Mouse (Mus musculus) layer of hippocampus, adult 18-20 months (tissue): ENCODE measurements at regions not wholly inside any gene's neighbourhood (a gene's known extent, or its start where the extent isn't known, plus 50 kb on each side); places are given as distances from the start of the nearest gene placed in this dataset.

Experiments
- DNase-seq, 2 experiments: peaks; one replicate each; pipeline ENCODE4 v3.0.0; 2022; ENCODE audit warnings: low spot score in 2 of 2

DNA sequence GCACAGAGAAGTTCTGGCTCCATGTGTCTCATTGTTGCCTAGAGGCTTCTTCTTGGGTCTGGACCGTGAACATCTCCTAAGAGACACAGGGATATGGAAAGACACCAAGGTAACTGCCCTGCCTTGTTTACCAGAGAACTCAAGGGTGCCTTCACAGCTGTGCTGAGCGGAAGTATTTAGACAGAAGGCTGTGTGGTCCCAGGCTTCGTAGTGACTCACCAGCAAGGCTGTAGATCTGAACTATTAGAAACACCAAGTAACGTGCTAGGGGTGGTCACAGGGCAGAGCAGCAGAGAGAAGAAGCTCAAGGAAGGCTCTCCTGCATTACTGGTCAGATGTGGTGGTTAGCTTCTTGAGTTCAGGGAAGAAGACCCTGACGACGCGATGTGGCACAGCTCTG lies 51.6 kb upstream of the Lpp start:
- DNase-seq: no peak

DNA sequence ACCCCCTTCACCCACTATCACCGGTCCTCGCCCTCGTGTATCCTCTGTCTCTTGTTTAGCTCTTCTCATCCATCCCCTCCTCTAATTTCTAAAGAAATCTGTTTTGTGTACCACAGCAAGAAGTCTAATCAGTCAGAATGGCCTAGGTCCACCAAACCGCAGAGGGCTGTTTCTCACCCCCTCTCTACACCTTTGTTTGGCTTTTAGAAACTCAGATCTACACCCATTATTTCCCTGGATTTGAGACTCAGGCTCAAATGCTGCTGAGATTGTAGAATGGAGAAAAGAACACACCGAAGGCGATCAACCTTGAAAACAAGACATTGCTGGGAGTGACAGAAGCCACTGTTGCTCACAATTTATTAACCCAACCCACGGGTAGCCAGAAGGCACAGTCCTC lies 52.7 kb upstream of the Lpp start:
- DNase-seq: no peak

DNA sequence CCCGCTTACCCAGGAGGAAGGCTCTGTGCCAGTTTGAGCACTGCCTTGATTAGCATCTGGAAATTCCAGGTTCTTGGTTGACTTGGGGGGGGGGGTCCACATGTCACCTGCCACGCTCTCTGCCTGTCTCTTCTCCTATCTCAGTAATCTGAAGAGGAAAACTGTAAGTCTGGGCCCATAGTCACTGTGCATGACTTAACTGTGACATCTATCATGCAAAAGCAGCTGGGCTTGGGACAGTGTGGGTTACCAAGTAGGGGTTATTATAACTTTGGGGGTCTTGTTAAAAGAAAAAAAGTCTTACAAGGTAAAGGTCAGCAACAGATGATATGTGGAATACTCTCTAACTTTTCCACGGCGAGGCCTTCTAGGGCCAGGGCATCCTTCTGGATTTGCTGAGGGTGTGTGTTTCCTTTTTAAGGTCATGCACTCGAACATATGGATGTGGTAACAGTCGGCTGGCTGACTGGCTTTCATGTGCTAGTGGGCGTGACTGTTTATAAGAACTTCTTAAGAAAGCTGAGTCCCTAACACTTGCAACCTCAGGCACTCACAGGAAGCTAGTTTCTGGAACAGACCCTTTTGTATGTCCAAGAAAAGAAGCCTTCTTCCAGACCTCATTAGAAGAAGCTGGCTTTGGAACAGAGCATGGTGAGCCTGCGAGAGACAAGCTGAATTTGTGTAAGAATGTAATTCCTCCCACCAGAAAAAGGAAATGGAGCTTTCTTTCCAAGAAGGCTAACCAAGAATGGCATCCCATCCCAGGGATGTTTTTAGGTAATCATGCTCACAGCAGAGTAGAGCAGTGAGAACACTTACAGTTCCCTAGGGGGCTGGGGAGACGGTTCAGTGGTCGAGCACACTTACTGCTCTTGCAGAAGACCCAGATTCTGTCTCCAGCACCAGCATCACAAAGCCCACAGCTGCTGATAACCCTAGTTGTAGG lies 53.7 kb upstream of the Lpp start:
- peak in 1 of 2 experiments; percentile 19 for DNase-seq

DNA sequence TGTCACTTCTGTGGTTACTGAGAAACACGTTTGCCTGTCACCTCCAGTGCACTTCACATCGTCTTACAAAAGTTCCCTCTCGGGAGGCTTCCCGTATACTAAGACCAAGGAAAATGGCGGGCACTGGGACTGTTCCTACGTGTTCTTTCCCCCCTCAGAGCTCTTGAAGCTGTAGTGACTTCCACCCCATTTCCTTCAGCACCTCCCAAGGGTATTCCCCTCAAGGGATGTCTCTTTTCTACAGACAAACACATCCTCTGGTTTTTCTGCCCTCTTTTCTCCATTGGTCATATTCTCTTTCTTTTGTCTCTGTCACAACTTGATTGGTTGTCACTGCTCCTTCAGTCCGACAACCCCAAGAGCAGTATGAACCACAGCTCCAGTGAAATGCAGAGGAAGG lies 54.9 kb upstream of the Lpp start:
- DNase-seq: no peak

DNA sequence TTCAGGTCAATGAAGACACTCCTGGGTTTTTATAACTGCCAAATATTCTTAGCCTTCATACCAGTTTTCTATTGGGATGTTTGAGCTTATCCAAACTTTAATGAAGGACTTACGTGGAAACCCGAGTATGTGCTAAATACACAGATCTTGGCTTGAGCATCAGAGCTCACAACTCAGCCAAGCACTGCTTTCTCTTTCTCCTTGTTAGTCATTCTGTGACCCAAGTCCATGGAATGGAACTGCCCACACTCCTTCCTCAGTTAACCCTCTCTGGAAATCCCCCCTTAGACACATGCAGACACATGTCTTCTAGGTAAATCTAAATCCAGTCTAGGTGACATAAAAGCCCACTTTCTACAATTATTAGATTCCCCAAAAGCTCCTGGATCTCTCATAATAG lies 58.9 kb upstream of the Lpp start:
- no peak for DNase-seq

DNA sequence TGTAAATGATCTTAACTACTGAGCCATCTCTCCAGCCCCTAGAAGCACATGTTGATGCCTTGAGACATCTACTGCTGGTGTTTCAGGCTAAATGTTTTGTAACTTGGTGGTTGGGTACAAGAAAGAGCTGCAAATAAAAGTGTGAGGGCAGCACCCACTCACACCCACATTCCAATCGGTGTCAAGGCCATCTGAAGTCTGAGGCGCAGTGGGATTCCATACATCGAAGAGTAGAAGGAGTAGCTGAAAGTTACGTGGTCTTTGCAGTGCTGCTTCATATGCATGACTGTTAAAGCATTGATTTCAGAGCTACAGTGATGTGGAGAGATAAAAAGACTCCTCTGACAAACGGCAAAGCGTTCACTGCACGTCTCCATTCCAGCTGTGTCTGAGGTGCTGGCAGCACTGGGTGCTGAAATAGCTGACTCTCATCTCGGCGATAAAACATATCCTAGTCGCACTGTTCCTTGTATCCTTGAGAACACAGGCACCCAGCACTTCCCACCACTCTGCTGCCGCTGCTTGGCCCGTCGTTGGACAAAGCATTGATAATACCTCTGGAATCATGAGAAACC lies 61.8 kb upstream of the Lpp start:
- no peak for DNase-seq

DNA sequence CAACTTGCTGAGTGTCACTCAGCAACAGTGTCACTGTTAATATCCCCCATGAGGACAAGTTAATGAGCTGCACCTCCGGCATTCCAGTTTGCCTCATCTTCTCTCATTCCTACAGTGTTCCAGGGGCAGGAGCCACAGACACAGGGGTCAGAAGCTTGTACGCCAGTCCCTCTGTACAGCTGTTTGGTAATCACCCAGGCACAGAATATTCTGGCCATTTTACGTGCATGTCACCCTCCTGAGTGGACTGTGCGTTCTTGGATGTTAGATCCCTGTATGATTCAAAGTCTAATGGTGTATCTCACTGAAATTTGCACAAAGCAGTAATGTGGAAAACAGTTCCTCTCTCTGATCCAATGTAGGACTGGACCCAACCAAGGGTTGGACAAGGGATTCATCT lies 66.7 kb upstream of the Lpp start:
- no peak for DNase-seq

DNA sequence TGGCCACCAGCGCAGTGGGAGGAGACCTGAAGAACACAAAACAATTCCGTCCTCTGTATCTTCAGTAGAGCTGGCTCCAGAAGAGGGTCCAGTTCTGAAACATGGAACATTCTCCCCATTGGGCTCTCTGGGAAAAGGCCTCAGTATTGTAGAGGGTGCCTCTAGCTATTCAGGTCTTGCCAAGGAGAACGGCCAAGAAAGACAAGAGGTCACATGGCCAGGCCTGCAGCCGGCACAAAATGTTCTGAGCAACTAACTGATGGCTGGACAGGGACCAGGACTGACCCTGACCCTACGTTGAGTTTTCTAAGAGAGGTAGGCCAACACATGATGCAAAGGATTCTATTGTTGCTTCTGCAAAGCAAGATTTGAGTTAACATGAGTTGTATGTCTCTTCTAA lies 67.3 kb upstream of the Lpp start:
- peak in 1 of 2 experiments; percentile 63 for DNase-seq

DNA sequence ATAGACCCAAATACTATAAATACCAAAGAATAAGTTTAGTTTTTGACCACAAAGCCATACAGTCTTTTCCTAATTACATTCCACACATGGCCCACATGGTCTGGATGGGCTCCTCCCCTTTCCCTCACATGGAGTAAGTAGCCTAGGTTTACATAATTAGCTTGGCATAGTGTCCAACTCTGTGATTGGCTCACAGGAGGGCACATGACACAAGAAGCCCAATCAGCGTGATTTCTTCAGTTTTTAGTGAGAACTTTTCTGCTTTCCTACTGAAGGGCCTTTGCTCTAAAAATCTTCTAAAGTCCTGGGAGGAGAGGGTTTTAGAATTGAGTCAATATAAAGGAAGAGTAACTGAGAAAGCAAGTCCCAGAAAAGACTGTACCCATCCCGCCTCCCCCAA lies 68.4 kb upstream of the Lpp start:
- DNase-seq: no peak

DNA sequence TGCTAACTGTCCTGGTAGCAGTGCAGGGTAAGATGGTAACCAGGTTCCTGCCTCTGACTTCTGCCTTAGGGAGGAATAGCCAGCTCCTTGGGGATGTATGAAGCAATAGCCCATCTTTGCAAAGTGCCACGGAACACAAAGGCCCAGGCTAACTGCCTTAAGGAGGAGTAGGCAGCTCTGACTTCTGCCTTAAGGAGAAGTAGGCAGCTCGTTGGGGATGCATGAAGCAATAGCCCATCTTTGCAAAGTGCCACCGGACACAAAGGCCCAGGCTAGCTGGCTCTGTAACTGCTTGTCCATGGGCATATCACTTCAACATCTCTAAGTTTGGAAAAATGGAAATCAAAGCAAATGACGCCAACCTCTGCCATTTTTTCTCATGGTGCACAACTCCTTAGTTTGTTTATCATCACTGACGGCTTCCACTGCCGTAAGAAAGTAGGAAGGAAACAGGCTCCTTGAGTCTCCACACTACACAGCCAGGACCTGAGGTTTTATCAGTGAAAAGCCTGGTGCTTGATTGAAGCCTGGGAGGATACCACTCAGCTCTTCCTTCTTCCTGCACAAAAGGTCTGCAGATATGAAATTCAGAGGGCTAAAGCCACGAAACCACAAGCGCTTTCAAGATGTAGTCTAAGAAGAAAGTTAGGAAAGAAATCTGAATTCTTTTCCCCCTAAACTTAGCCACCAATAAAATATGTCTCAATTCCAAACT lies 74.4 kb upstream of the Lpp start:
- no peak for DNase-seq

DNA sequence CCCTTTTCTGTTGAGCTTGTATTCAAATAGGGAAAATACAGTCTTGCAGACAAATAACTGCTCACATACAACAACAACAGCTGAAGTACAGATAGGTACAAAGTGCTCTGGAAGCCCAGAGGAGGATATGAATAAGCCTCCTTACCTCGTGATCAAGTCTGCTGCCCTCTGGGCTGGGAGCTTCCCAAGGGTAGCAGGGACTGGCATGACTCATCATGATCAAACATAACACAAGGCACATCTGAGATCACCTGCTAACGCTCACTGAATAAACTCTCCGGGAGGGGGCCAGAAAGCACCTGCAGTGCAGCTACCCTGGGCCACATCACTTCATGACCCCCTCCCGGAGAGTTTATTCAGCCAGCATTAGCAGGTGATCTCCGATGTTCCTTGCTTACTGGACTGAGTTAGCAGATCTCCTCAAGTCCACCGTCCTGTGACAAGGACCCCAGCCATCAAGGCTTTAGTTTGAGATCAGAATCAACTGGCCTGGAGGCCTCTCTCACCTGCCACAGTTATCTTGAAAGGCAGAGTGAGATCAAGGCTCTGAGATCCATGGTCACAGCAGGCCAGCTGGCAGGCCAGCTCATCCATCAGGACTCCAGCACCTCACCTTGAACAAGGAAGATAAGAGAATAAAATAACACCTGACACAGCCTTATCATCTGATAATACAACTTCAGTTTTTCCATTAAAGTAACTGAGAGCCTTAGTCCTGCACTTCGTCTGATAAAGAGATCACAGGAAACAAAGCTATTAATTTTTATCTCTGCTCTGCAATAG lies 79.6 kb upstream of the Lpp start:
- DNase-seq: no peak

DNA sequence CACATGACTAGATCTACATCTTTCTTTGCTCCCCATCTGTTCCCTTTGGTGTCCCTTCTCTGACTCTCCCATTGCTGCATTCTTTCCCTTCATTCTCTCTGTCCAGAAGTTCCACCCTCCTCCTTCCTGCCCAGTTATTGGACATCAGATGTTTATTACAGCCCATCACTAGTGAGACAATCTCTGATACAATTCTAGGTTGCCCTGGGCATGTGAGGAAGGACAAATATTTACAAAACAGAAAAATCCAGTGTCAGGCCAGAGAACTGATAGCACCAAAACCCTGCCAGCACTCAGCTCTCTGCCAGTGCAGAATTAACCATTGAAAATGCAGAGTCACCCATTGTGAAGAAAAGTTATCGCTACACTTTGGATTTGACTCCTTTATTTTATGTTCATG lies 87.9 kb upstream of the Lpp start:
- DNase-seq: no peak

DNA sequence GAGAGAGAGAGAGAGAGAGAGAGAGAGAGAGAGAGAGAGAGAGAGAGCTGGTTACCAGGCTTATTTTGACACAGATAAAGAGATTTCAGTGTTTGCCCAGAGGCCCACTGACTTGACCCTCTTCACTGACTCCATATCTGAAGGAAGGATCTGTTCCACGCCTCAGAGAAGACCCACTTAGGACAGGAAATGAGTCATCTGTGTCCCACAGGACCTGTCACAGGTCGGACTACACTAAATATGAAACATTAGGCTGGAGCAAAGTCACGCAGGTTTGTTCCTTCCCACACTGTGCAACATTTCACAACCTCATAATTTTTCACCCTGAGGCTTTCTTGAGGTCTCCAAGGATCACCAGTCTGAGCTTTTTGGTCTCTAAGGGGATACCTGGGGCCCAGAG lies 96.5 kb upstream of the Lpp start:
- no peak for DNase-seq

DNA sequence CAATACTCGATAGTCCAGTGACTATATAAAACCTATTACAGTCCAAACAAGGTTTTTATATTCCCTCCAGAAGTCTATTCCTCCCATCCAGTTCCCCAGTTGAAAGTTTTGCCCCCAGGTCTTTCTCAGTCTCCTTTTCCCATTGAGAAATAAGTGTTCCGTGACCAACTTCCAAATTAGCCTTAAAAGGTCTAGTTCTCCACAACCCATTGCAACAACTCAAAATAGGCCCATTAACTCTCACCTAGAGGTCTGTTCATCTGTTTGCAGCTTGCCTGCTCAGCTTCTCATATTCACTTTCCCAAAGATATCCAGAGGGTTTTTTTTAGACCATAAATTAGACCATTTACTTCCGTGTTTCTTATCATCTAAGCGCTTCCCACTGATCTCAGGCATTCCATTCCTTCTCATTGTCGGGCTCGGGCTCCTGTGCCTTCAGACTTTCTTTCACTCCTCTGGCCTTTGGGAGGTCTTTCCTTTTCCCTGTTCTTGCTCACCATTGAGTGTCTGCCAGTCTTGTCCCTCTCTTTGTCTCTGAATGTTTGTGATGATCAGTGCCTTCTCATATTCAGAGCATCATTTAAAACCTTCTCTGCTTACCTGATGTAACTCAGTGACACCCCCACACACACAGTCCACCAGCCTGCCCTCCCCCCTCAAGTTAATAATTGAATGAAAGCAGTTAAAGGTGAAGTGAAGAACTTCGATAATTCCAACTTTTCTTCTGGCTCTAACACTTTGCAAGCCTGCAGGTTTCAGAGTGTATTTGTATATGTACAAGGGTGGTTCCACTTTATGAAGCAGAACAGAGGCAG lies 97.5 kb upstream of the Lpp start:
- no peak for DNase-seq

DNA sequence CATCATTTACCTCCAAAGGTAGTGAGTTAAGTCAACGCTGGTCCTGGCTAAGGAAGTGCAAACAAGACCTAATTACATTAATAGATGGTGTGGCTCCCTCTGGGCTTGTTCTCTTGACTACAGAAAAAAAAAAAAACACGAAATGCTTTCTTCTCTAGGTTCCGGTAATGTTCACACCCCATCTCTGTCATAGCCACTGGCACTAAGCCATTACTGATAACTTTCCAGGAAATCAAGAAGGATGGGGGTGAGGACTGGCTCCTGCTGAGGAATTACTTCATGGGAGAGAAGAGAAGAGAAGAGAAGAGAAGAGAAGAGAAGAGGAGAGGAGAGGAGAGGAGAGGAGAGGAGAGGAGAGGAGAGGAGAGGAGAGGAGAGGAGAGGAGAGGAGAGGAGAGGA lies 109.1 kb upstream of the Lpp start:
- DNase-seq: no peak

DNA sequence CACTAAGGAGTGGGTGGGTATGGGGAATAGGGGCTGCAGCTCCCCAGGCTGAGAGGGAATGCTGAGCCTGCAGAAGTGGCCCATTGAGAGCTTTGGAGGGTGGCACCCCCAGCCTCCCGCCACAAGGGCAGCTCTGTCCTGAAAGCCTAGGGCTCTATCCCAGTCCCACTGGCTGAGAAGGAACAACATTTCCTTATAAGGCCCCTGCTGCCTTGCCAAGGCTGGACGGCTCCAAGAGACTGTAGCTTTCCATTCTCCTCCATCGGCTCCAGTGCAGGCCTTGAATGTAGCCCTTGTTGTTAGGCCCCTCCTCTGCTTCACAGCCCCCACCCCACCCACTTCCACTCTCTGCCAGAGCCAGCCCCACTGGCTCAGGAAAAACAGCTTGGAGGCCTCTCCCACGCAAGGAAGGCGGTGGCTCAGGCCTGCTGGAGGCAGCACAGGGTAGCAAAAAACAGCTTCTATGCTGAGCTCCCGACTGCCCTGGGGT lies 111.1 kb upstream of the Lpp start:
- peak; percentile 89 to 94 for DNase-seq

DNA sequence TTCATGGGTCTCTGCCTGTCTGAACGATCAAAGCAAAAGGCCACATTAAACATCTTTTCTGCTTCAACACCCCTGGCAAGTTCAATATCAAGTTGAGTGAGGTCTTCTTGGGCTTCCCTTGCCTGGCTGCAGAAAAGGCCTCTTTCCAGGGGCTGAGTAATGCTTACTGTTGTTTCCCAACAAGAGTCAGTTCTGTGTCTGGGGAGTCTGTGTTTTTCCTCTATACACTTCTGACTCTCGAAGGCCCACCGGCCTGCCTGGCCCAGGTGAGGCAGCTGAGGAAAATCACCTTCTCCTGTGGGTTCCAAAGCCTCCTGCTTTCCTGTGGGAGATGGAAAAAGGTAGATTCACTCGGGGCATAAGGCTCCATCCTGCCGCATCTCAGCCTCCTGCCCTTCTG lies 111.7 kb upstream of the Lpp start:
- no peak for DNase-seq

DNA sequence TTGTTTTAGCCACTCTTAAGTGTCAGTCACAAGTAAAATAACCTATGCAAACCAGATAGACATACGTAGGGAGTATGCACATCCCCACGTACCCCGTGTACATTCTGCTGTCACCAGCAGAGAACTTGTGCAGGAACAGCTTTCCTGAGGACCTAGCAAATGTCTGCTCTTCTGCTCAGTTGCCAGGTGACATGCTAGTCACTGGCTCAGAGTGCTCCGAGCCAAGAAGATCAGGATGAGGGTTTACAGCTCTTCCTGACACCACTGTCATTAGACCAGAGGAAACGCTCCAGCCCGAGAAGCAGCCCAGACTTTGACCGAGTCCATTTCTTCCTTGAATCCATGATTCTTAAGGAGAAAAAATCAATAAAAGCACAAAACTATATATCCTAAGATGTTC lies 115.5 kb upstream of the Lpp start:
- DNase-seq: no peak

DNA sequence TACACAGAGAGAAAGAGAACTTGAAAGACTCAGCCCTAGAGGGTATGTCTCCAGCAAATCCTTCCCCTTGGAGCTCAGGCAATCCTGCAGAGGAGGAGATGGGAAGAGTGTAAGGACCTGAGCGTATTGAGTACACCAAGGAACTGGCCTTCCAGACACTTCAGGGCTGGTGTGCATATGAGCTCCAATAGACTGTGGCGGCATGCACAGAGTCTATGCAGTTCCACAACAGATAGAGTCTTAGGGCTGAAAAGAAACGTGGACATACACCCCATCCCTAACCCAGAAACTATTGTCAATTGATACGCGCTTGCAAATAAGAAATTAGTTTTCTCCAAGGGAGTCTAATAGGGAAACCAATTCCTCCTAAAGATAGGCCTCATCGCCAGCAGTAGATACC lies 130.6 kb upstream of the Lpp start:
- DNase-seq: no peak

DNA sequence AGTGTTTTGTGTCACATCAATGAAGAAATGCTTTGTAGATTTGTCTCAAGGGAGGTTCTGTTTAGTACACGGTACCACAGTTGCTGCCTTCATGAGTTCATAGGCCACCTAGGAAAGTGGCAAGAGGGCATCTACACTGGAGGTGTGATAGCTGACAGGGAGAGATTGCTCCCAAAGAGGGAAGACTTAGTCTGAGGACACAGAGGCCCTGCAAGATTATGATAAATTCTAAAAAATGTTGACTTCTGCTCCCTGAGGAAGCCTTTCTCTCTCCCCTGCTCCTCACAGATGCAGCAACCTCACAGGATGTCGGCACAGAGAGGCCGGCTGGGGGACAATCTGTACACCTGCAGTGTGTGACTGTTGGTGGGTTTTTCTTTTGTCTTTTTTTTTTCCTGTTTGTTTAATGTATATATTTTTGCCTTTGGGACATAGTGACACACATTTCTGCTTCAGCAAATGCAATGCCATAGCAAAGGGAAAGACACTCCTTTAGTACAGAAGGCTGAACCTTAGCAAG lies 133.5 kb upstream of the Lpp start:
- DNase-seq: no peak
